Mouse (Mus musculus) forebrain, embryonic 12.5 days (tissue): ENCODE measurements at regions not wholly inside any gene's neighbourhood (a gene's known extent, or its start where the extent isn't known, plus 50 kb on each side); places are given as distances from the start of the nearest gene placed in this dataset.

Experiments used
- ATAC-seq: fragments of 200-750 bp; cut with Nextera tagmentation; 2 replicates; pipeline ENCODE4 v1.8.0; 2017; ENCODE audit warnings: moderate TSS enrichment; ENCODE audit not compliant: low FRiP score
- H3K27ac ChIP-seq: fragments of 300-500 bp; sonication (generic); 2 replicates; pipeline ENCODE4 v1.5.1; 2016; ENCODE audit warnings: mild to moderate bottlenecking
- H3K27me3 ChIP-seq: fragments of 300-500 bp; sonication (generic); 2 replicates; pipeline ENCODE4 v1.6.1; 2016; ENCODE audit warnings: mild to moderate bottlenecking
- H3K36me3 ChIP-seq: fragments of 300-500 bp; sonication (generic); replicated peaks from 2 replicates; pipeline ENCODE4 v1.6.1; 2016; ENCODE audit warnings: mild to moderate bottlenecking
- H3K4me1 ChIP-seq: fragments of 300-500 bp; sonication (generic); 2 replicates; pipeline ENCODE4 v1.6.1; 2016
- H3K4me2 ChIP-seq: fragments of 300-500 bp; sonication (generic); 2 replicates; pipeline ENCODE4 v1.6.1; 2016; ENCODE audit warnings: mild to moderate bottlenecking, moderate library complexity
- H3K4me3 ChIP-seq: fragments of 300-500 bp; sonication (generic); replicated peaks from 2 replicates; pipeline ENCODE4 v1.5.1; 2016; ENCODE audit warnings: mild to moderate bottlenecking
- H3K9ac ChIP-seq: fragments of 300-500 bp; sonication (generic); 2 replicates; pipeline ENCODE4 v1.6.1; 2016; ENCODE audit warnings: mild to moderate bottlenecking
- H3K9me3 ChIP-seq: fragments of 300-500 bp; sonication (generic); 2 replicates; pipeline ENCODE4 v1.6.1; 2016
- whole genome bisulfite sequencing: fragments of 180-500 bp; shearing (Covaris S2); methylation state at CpG from one replicate; pipeline ENCODE4 v1.1.7; 2016; 5-methylcytosine and 5-hydroxymethylcytosine counted together

GRCm38 (mm10) chr11:40561983-40562382, 133.0 kb downstream of the Mat2b start:
- no peak overlapping the region for H3K4me2 ChIP-seq
- ATAC-seq: no peak
- H3K27me3 ChIP-seq: no peaks in the 10 kb centered on the region
- H3K9ac ChIP-seq: no peak overlapping the region
- H3K9me3 ChIP-seq: no peaks in the 10 kb centered on the region
- no peak overlapping the region for H3K4me3 ChIP-seq
- 92% methylated on average over 2 of the region's 2 CpGs for WGBS
- H3K4me1 ChIP-seq: no peaks in the 10 kb centered on the region
- no peaks in the 10 kb centered on the region for H3K36me3 ChIP-seq
- H3K27ac ChIP-seq: no peak overlapping the region

GRCm38 (mm10) chr11:40561400-40561799, 133.6 kb downstream of the Mat2b start:
- no peaks in the 10 kb centered on the region for H3K9me3 ChIP-seq
- H3K9ac ChIP-seq: no peak overlapping the region
- no peaks in the 10 kb centered on the region for H3K27me3 ChIP-seq
- 98% methylated on average over 2 of the region's 2 CpGs for WGBS
- no peak for ATAC-seq
- no peak overlapping the region for H3K4me3 ChIP-seq
- H3K36me3 ChIP-seq: no peaks in the 10 kb centered on the region
- no peaks in the 10 kb centered on the region for H3K4me1 ChIP-seq
- no peak overlapping the region for H3K4me2 ChIP-seq
- H3K27ac ChIP-seq: no peak overlapping the region

DNA sequence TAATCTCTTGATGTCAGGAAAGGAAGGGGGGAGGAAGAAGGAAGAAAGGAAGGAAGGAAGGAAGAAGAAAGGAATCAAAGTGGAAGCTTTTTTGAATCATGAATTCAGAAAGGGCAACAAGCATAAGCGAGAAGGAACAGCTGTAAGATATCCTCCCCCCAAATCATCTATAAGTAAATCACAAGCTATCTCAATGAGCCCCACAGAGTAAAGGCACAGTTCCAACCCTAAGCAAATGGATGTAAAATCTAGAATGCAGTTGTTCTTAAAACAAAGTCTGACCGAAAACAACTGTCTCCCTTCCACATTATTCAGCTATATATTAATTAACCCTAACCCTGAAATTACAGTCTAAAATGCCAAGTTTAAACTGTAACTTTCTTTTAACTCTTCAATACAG, 136.5 kb downstream of the Mat2b start:
- Histone ChIP-seq H3K4me1 (no peaks in the 10 kb centered on the region), H3K27me3 (no peaks in the 10 kb centered on the region), H3K9me3 (no peaks in the 10 kb centered on the region), H3K4me3 (no peak overlapping the region), H3K9ac (no peak overlapping the region), H3K4me2 (no peak overlapping the region), H3K36me3 (no peaks in the 10 kb centered on the region), H3K27ac (no peak overlapping the region)
- WGBS: 92% methylated on average over 2 of the region's 2 CpGs
- ATAC-seq: no peak

GRCm38 (mm10) chr11:40554867-40555794, 139.9 kb downstream of the Mat2b start:
- no peaks in the 10 kb centered on the region for H3K4me1 ChIP-seq
- H3K27me3 ChIP-seq: no peaks in the 10 kb centered on the region
- no peak for ATAC-seq
- H3K36me3 ChIP-seq: no peaks in the 10 kb centered on the region
- 81% methylated on average over 11 of the region's 11 CpGs for WGBS
- H3K9me3 ChIP-seq: no peaks in the 10 kb centered on the region
- H3K4me3 ChIP-seq: no peak overlapping the region
- no peak overlapping the region for H3K27ac ChIP-seq
- H3K9ac ChIP-seq: no peak overlapping the region
- no peak overlapping the region for H3K4me2 ChIP-seq

DNA sequence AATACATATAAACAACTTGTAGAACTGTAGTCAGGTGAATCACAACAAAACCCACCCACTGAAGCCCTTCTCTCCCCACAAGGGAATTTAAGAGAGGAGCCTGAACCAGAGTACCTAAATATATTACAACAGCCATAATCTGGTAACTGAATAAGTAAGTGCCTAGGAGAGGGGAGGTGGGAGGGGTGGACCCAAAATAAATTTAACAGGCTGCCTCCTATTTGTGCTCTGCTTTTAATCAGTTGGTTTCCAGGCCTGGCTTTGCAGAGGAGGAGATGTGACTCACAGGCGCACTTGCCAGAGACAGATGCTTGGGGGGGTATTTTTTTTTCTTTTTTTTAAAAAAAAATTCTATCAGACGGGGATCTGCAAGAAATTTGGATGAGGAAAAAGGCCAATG, 142.9 kb downstream of the Mat2b start:
- Histone ChIP-seq H3K4me2 (no peak overlapping the region), H3K9me3 (no peaks in the 10 kb centered on the region), H3K9ac (no peak overlapping the region), H3K27me3 (no peaks in the 10 kb centered on the region), H3K36me3 (no peaks in the 10 kb centered on the region), H3K4me1 (no peaks in the 10 kb centered on the region), H3K4me3 (no peak overlapping the region), H3K27ac (no peak overlapping the region)
- WGBS: 82% methylated on average over 2 of the region's 2 CpGs
- no peak for ATAC-seq

GRCm38 (mm10) chr11:40546596-40546995, 148.4 kb downstream of the Mat2b start:
- 79% methylated on average over 2 of the region's 2 CpGs for WGBS
- H3K4me2 ChIP-seq: no peak overlapping the region
- no peaks in the 10 kb centered on the region for H3K36me3 ChIP-seq
- no peak for ATAC-seq
- no peak overlapping the region for H3K27ac ChIP-seq
- no peaks in the 10 kb centered on the region for H3K4me1 ChIP-seq
- H3K27me3 ChIP-seq: no peaks in the 10 kb centered on the region
- no peaks in the 10 kb centered on the region for H3K9me3 ChIP-seq
- no peak overlapping the region for H3K4me3 ChIP-seq
- no peak overlapping the region for H3K9ac ChIP-seq

DNA sequence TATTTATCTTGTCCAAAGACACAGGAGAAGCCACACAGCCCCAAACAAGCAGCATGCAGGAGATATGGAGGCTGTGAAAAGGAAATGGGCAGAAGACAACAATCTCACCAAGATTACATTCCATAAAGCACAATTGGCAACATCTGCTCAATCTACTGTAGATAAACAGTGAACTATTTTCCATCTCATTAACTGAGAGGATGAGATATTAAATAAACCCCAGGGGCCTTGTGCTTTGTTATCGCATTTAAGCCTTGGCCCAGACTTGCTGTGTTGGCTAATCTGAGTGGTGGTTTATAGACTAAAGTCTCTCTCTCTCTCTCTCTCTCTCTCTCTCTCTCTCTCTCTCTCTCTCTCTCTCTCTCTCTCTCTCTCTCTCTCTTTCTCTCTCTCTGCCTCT, 149.5 kb downstream of the Mat2b start:
- no peak overlapping the region for H3K27ac ChIP-seq
- no peak overlapping the region for H3K4me2 ChIP-seq
- no peaks in the 10 kb centered on the region for H3K27me3 ChIP-seq
- WGBS: 88% methylated on average over 1 of the region's 1 CpGs
- ATAC-seq: no peak
- H3K9ac ChIP-seq: no peak overlapping the region
- no peaks in the 10 kb centered on the region for H3K9me3 ChIP-seq
- H3K36me3 ChIP-seq: no peaks in the 10 kb centered on the region
- no peaks in the 10 kb centered on the region for H3K4me1 ChIP-seq
- H3K4me3 ChIP-seq: no peak overlapping the region

DNA sequence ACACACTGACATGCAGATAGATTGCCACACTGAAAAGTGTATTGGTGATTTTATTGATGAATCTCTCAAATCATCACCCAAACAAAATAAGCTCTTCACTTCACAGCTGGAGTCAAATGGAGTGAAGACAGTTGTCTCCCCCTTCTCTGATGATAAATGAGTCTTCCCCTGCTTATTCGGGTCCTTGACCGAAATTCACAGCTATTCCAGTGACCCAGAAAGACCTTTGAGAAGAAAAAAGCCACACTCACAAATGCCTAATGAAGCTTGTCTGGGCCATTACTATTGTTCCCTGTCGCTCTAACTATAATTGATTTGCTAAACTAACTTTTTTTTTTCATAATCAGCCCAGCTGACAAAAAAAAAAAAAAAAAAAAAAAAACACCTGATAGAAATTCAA, 154.8 kb downstream of the Mat2b start:
- H3K4me3 ChIP-seq: no peak overlapping the region
- ATAC-seq: 0 out of 2 replicates have a peak, but pooled peaks have one; percentile 11
- 19% methylated on average over 3 of the region's 3 CpGs for WGBS
- no peaks in the 10 kb centered on the region for H3K9me3 ChIP-seq
- no peaks in the 10 kb centered on the region for H3K36me3 ChIP-seq
- no peaks in the 10 kb centered on the region for H3K27me3 ChIP-seq
- H3K4me2 ChIP-seq: no peak overlapping the region
- peaks cover 7% of the 10 kb centered on the region; the same call in 1 of the 2 replicates for H3K4me1 ChIP-seq
- H3K9ac ChIP-seq: no peak overlapping the region
- no peak overlapping the region for H3K27ac ChIP-seq

DNA sequence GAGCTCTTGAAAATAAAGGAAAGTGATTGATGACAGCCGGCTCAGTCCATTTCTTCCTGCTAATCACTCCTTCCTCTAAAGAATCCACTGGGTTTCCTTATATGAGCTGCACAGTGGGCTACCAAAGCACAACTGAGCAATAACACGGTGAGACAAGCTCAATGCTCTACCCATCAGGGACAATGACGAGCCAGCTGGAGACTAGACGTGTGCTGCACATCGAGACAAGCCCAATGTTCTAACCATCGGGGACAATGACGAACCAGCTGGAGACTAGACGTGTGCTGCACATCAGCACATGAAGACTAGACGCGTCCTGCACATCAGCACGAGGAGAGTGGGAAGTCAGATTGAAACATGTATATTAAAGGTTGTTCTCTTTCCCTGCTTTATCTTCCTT, 155.2 kb downstream of the Mat2b start:
- Histone ChIP-seq H3K36me3 (no peaks in the 10 kb centered on the region), H3K27ac (no peak overlapping the region), H3K27me3 (no peaks in the 10 kb centered on the region), H3K4me2 (no peak overlapping the region), H3K4me3 (no peak overlapping the region), H3K9ac (no peak overlapping the region), H3K9me3 (no peaks in the 10 kb centered on the region), H3K4me1 (peaks cover 7% of the 10 kb centered on the region; the same call in 1 of the 2 replicates)
- WGBS: 41% methylated on average over 11 of the region's 11 CpGs
- ATAC-seq: peak; percentile 27; the same call in 1 of the 2 replicates

DNA sequence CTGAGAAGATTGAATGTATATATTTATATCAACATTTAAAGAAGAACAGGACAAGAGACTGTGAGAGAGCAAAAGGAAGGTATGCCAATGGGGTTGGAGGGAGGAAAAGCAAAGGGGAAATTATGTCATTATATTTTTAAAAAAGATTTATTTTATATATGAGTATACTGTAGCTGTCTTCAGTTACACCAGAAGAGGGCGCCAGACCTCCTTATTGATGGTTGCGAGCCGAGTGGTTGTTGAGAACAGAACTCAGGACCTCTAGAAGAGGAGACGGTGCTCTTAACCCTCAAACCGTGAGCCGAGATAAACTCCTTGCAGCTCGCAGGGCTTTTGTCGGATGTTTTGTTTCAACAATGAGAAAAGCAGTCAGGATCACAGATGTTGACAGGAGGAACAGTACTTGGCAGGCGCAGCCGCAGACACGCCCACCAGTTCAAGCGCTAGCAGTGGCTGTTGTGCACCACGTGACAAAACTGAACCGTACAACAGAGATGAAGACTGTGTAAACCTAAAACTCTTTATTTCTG, 158.7 kb downstream of the Mat2b start:
- H3K36me3 ChIP-seq: no peaks in the 10 kb centered on the region
- no peak overlapping the region for H3K4me2 ChIP-seq
- no peak overlapping the region for H3K27ac ChIP-seq
- H3K4me1 ChIP-seq: peaks cover 7% of the 10 kb centered on the region; the same call in 1 of the 2 replicates
- no peaks in the 10 kb centered on the region for H3K27me3 ChIP-seq
- H3K9me3 ChIP-seq: no peaks in the 10 kb centered on the region
- no peak overlapping the region for H3K9ac ChIP-seq
- 84% methylated on average over 14 of the region's 14 CpGs for WGBS
- ATAC-seq: no peak
- no peak overlapping the region for H3K4me3 ChIP-seq

- Histone ChIP-seq H3K4me3 (no peak overlapping the region), H3K9me3 (no peaks in the 10 kb centered on the region), H3K4me2 (no peak overlapping the region), H3K27ac (peak overlapping the region; percentile 5; the same call in 1 of the 2 replicates), H3K9ac (no peak overlapping the region), H3K36me3 (no peaks in the 10 kb centered on the region), H3K27me3 (no peaks in the 10 kb centered on the region), H3K4me1 (peaks cover 7% of the 10 kb centered on the region)
- peak; percentile 91 for ATAC-seq
- 63% methylated on average over 10 of the region's 10 CpGs for WGBS
Observed at GRCm38 (mm10) chr11:40510325-40511239, 184.4 kb downstream of the Mat2b start.

- ATAC-seq: no peak
- WGBS: 48% methylated on average over 6 of the region's 6 CpGs
Observed at GRCm38 (mm10) chr11:40491599-40491998, 203.4 kb downstream of the Mat2b start.

More at GRCm38 (mm10) chr11:40491599-40491998, 203.4 kb downstream of the Mat2b start:
- no peaks in the 10 kb centered on the region for H3K27me3 ChIP-seq
- H3K4me2 ChIP-seq: no peak overlapping the region
- no peaks in the 10 kb centered on the region for H3K4me1 ChIP-seq
- no peak overlapping the region for H3K9ac ChIP-seq
- no peaks in the 10 kb centered on the region for H3K36me3 ChIP-seq
- H3K4me3 ChIP-seq: no peak overlapping the region
- no peaks in the 10 kb centered on the region for H3K9me3 ChIP-seq
- H3K27ac ChIP-seq: no peak overlapping the region
